Mouse (Mus musculus) ES-E14 (cell line): ENCODE data around the gene Hrk.

Source experiments
- CHD2 ChIP-seq: IDR thresholded peaks from 2 replicates; pipeline ENCODE4 v1.6.1; 2014; ENCODE audit warnings: mild to moderate bottlenecking, low read depth, low read length, inconsistent platforms
- HCFC1 ChIP-seq: IDR thresholded peaks from 2 replicates; pipeline ENCODE4 v1.6.1; 2012; ENCODE audit warnings: low read length, inconsistent platforms, borderline replicate concordance; ENCODE audit not compliant: insufficient read depth
- ZC3H11A ChIP-seq: IDR thresholded peaks from 2 replicates; pipeline ENCODE4 v1.6.1; 2012; ENCODE audit warnings: low read depth, mild to moderate bottlenecking, inconsistent platforms, low read length, borderline replicate concordance
- ZNF384 ChIP-seq: IDR thresholded peaks from 2 replicates; pipeline ENCODE4 v1.6.1; 2012; ENCODE audit warnings: low read depth, low read length, inconsistent platforms

DNA sequence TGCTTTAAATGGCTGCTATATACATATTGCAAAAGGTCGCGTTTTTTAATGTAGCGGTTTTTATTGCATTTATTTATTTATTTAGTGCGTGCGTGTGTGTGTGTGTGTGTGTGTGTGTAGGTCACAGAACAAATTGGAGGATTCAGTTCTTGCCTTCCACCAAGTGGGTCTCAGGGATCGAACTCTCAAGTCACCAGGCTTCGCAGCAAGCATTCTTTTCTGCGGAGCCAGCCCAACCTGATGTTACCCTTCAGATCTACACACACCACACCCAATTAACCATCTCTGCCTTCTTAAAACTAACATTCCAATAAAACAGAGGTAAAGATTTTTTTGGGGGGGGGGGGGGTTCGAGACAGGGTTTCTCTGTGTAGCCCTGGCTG is 8.9 kb upstream of the Hrk start:
- no peak for TF ChIP-seq ZNF384
- TF ChIP-seq ZC3H11A: no peak
- TF ChIP-seq CHD2: no peak
- no peak for TF ChIP-seq HCFC1
